Mouse (Mus musculus): Measurements from ENCODE around the gene Igfals.
A peak's percentile ranks its signal among the peaks of the same experiment; 100 is the strongest.

Igfals gene

GRCm38 (mm10) chr17:24867914-24868313 is 2.1 kb downstream of the Igfals start:
- DNase-seq, result no peak

- peak; percentile 80 for DNase-seq
Measured at GRCm38 (mm10) chr17:24873695-24874404, 8.1 kb downstream of the Igfals start.

- no peak for DNase-seq
Measured at GRCm38 (mm10) chr17:24874405-24874745, 8.6 kb downstream of the Igfals start.

- DNase-seq, result no peak
Measured at GRCm38 (mm10) chr17:24874989-24875388, 9.2 kb downstream of the Igfals start.

GRCm38 (mm10) chr17:24877336-24878116 is 11.7 kb downstream of the Igfals start:
- peak; percentile 88 for DNase-seq

GRCm38 (mm10) chr17:24878117-24878397 is 12.3 kb downstream of the Igfals start:
- DNase-seq, result peak; percentile 98

- peak; percentile 91 for DNase-seq
Measured at GRCm38 (mm10) chr17:24878531-24878930, 12.7 kb downstream of the Igfals start.

GRCm38 (mm10) chr17:24881738-24882440 is 16.1 kb downstream of the Igfals start:
- peak; percentile 94 for DNase-seq

- peak; percentile 90 for DNase-seq
Measured at GRCm38 (mm10) chr17:24884391-24884790, 18.6 kb downstream of the Igfals start.

- DNase-seq, result peak; percentile 94
Measured at GRCm38 (mm10) chr17:24885356-24886133, 19.7 kb downstream of the Igfals start.

- DNase-seq, result peak; percentile 100
Measured at GRCm38 (mm10) chr17:24886134-24886931, 20.5 kb downstream of the Igfals start, which contains the start of the genes Nubp2 and Spsb3. Nubp2 (minus strand) TSS chr17:24886349. Spsb3 (plus strand) TSS chr17:24886643.

GRCm38 (mm10) chr17:24886932-24887271 is 21.1 kb downstream of the Igfals start:
- no peak for DNase-seq

GRCm38 (mm10) chr17:24887291-24888080 is 21.7 kb downstream of the Igfals start:
- DNase-seq, result peak; percentile 94

GRCm38 (mm10) chr17:24888862-24889261 is 23.1 kb downstream of the Igfals start:
- peak; percentile 89 for DNase-seq

GRCm38 (mm10) chr17:24890151-24891092 is 24.6 kb downstream of the Igfals start:
- DNase-seq, result peak; percentile 90

- DNase-seq, result peak; percentile 92
Measured at GRCm38 (mm10) chr17:24891321-24891720, 25.5 kb downstream of the Igfals start.

- peak; percentile 94 for DNase-seq
Measured at GRCm38 (mm10) chr17:24892785-24893184, 27.0 kb downstream of the Igfals start.

GRCm38 (mm10) chr17:24893276-24893675 is 27.5 kb downstream of the Igfals start:
- DNase-seq, result peak; percentile 87

GRCm38 (mm10) chr17:24894061-24894994 is 28.5 kb downstream of the Igfals start:
- peak; percentile 88 for DNase-seq

Measured in heart, adult 11 months (tissue).